Comparison of ENCODE assay signal across 10 mouse cellular contexts in genomic region chr11:12032831-12033230, GRCm38 (mm10). TPM values are rescaled to one million over a fixed set of nuclear protein-coding genes. Genes with fewer than 3 reads are reported as not detected.
A peak's percentile ranks its signal among the peaks of the same experiment; 100 is the strongest.
DNase-seq lines count a peak whose midpoint lies in the region; ATAC-seq and TF ChIP-seq lines count a peak whose summit lies in the region.
"Had no signal": no experiment of that assay in that cellular context is flagged by ENCODE, and none has a peak within 500 bp of the region (broad histone marks: within the 10 kb centered on the region; RNA-seq: fewer than 3 reads in every experiment).

No protein-coding gene starts in this region.

- no peak overlapping the region for H3K4me3 ChIP-seq in kidney, postnatal 0 days (replicated peaks; ENCODE audit: low read depth, low read length)
- peak overlapping the region; percentile 34 for H3K4me3 ChIP-seq in embryonic fibroblast, embryonic 13.5 days (ENCODE audit: insufficient read depth, low read length)
- peak overlapping the region; percentile 4; the same call in 1 of the 2 replicates for H3K4me3 ChIP-seq in hindbrain, embryonic 12.5 days
- no peak overlapping the region for H3K4me3 ChIP-seq in midbrain, embryonic 14.5 days (replicated peaks; ENCODE audit: low read depth, low read length)

- no peaks in the 10 kb centered on the region for H3K4me1 ChIP-seq in kidney, postnatal 0 days (replicated peaks; ENCODE audit: insufficient read depth, low read length)
- H3K4me1 ChIP-seq in embryonic fibroblast, embryonic 13.5 days (ENCODE audit: control insufficient read depth, insufficient read depth, low read length) = no peaks in the 10 kb centered on the region
- peaks cover 7% of the 10 kb centered on the region; the same call in 1 of the 2 replicates for H3K4me1 ChIP-seq in hindbrain, embryonic 12.5 days
- no peaks in the 10 kb centered on the region for H3K4me1 ChIP-seq in midbrain, embryonic 14.5 days (ENCODE audit: control insufficient read depth, insufficient read depth, low read length)

- H3K9me3 ChIP-seq in kidney, postnatal 0 days (replicated peaks; ENCODE audit: low read length) = no peaks in the 10 kb centered on the region
- H3K9me3 ChIP-seq in hindbrain, embryonic 12.5 days (replicated peaks) = no peaks in the 10 kb centered on the region
- peaks cover 7% of the 10 kb centered on the region for H3K9me3 ChIP-seq in midbrain, embryonic 14.5 days (ENCODE audit: control insufficient read depth, low read length)

- no peak overlapping the region for H3K9ac ChIP-seq in kidney, postnatal 0 days (ENCODE audit: low read depth, low read length)
- no peak overlapping the region for H3K9ac ChIP-seq in hindbrain, embryonic 12.5 days
- no peak overlapping the region for H3K9ac ChIP-seq in midbrain, embryonic 14.5 days (replicated peaks; ENCODE audit: low read length)

- H3K4me2 ChIP-seq in kidney, postnatal 0 days (ENCODE audit: low read length) = peak overlapping the region; percentile 25
- H3K4me2 ChIP-seq in hindbrain, embryonic 12.5 days (replicated peaks) = peak overlapping the region; percentile 31
- H3K4me2 ChIP-seq in midbrain, embryonic 14.5 days (ENCODE audit: low read length) = 0 out of 2 replicates have a peak overlapping the region, but pooled peaks have one; percentile 6

- ATAC-seq in kidney, postnatal 0 days (replicated peaks; ENCODE audit: low FRiP score, low read depth) = no peak
- no peak for ATAC-seq in hindbrain, embryonic 12.5 days (ENCODE audit: low FRiP score)
- no peak for ATAC-seq in midbrain, embryonic 14.5 days (ENCODE audit: low FRiP score, low TSS enrichment)
- no peak for ATAC-seq in erythroblast, adult 5-6 weeks (replicated peaks; ENCODE audit: low FRiP score, poor library complexity, severe bottlenecking)

- DNase-seq in kidney, postnatal 0 days (ENCODE audit: low spot score) = peak; percentile 22
- no peak for DNase-seq in kidney, adult 18-20 months
- no peak for DNase-seq in midbrain, embryonic 14.5 days
- DNase-seq in urinary bladder, adult 2 months (ENCODE audit: low spot score) = no peak
- DNase-seq in thymus, adult 18-20 months = no peak

- peak overlapping the region; percentile 0; the same call in 1 of the 2 replicates for H3K27ac ChIP-seq in kidney, postnatal 0 days
- 0 out of 2 replicates have a peak overlapping the region, but pooled peaks have one; percentile 23 for H3K27ac ChIP-seq in embryonic fibroblast, embryonic 13.5 days (ENCODE audit: insufficient read depth, low read length)
- no peak overlapping the region for H3K27ac ChIP-seq in hindbrain, embryonic 12.5 days
- H3K27ac ChIP-seq in midbrain, embryonic 14.5 days (replicated peaks; ENCODE audit: low read depth, low read length) = no peak overlapping the region

- no peak for TF ChIP-seq POLR2A in embryonic fibroblast, embryonic 13.5 days (IDR thresholded peaks at IDR 0.05; ENCODE audit: low read depth, low read length)

- WGBS in kidney, postnatal 0 days = 21% methylated on average over 5 of the region's 5 CpGs
- WGBS in hindbrain, embryonic 12.5 days = 22% methylated on average over 5 of the region's 5 CpGs
- WGBS in midbrain, embryonic 14.5 days = 28% methylated on average over 5 of the region's 5 CpGs

- 0 out of 2 replicates have a peak, but pooled peaks cover 3% of the 10 kb centered on the region for H3K36me3 ChIP-seq in kidney, postnatal 0 days (ENCODE audit: insufficient read depth, low read length)
- H3K36me3 ChIP-seq in hindbrain, embryonic 12.5 days = peaks cover 10% of the 10 kb centered on the region
- H3K36me3 ChIP-seq in midbrain, embryonic 14.5 days (ENCODE audit: control insufficient read depth, insufficient read depth, low read length) = no peaks in the 10 kb centered on the region
- H3K36me3 ChIP-seq: G1E had no signal

- TF ChIP-seq CTCF in kidney, postnatal 0 days (IDR thresholded peaks at IDR 0.05; ENCODE audit: low read depth) = no peak
- TF ChIP-seq CTCF in embryonic fibroblast, embryonic 13.5 days (IDR thresholded peaks at IDR 0.05; ENCODE audit: borderline replicate concordance, insufficient read depth, low read length) = no peak

- H3K27me3 ChIP-seq in kidney, postnatal 0 days (ENCODE audit: insufficient read depth, low read length) = peaks cover 51% of the 10 kb centered on the region
- peaks cover 91% of the 10 kb centered on the region for H3K27me3 ChIP-seq in hindbrain, embryonic 12.5 days
- H3K27me3 ChIP-seq in midbrain, embryonic 14.5 days (ENCODE audit: control insufficient read depth, insufficient read depth, low read length) = peaks cover 88% of the 10 kb centered on the region

RNA-seq across cellular contexts. Expression of gene Grb10, which starts 5.7 kb away (rescaled TPM):
- 142 and 158 TPM in 2 replicates for polyA plus RNA-seq in kidney, postnatal 0 days (2015; fragmentation: Nextera tagmentation; extraction: Ambion mirVana)
- polyA plus RNA-seq in embryonic fibroblast, embryonic 13.5 days (2011; ENCODE audit: insufficient read length, low read depth, missing spikeins) = 618 and 784 TPM in 2 replicates
- 414 and 447 TPM in 2 replicates for polyA plus RNA-seq in hindbrain, embryonic 12.5 days (2016; fragmentation: Nextera tagmentation; extraction: Ambion mirVana)
- polyA plus RNA-seq in midbrain, embryonic 14.5 days (2014; fragmentation: Nextera tagmentation; extraction: Ambion mirVana) = 45.1 and 51.0 TPM in 2 replicates
- polyA plus RNA-seq in urinary bladder, adult 2 months (2012; rRNA removed) = 38.2 and 39.6 TPM in 2 replicates
- total RNA-seq in erythroblast, adult 5-6 weeks (2015; ENCODE audit: low replicate concordance) = 1.0 and 2.1 TPM in 2 replicates
- total RNA-seq in erythroblast, adult 5-6 weeks (2017; ENCODE audit: low replicate concordance) = 1.8 and 4.3 TPM in 2 replicates
- total RNA-seq: neutrophil, adult 5-6 weeks had no signal
- polyA plus RNA-seq: G1E had no signal

Comparison
In these comparisons a context has a peak if more than half of its experiments do, and no peak if none do; other contexts are left out.
1. H3K27ac ChIP-seq: peak in kidney, postnatal 0 days (single experiment) and embryonic fibroblast, embryonic 13.5 days (single experiment); none in hindbrain, embryonic 12.5 days (single experiment) and midbrain, embryonic 14.5 days (single experiment).
2. H3K4me3 ChIP-seq: peak in embryonic fibroblast, embryonic 13.5 days (single experiment) and hindbrain, embryonic 12.5 days (single experiment); none in kidney, postnatal 0 days (single experiment) and midbrain, embryonic 14.5 days (single experiment).
3. Peak in every context shown above with its lines, with median percentiles within 50 percentile points of each other: H3K4me2 ChIP-seq.